Mouse (Mus musculus): ENCODE measurements at regions not wholly inside any gene's neighbourhood (a gene's known extent, or its start where the extent isn't known, plus 50 kb on each side); places are given as distances from the start of the nearest gene placed in this dataset.

- H3K9ac ChIP-seq (ENCODE audit: low read depth, poor library complexity, severe bottlenecking): no peak overlapping the region
- no peak overlapping the region for H3K4me3 ChIP-seq (ENCODE audit: low read depth, low read length)
- no peaks in the 10 kb centered on the region for H3K4me1 ChIP-seq (ENCODE audit: control insufficient read depth, insufficient read depth, low read length)
- H3K9me3 ChIP-seq (replicated peaks; ENCODE audit: control insufficient read depth, insufficient read depth, low read length, poor library complexity, severe bottlenecking): no peaks in the 10 kb centered on the region
- no peak overlapping the region for H3K27ac ChIP-seq (ENCODE audit: insufficient read depth, low read length)
- no peak for TF ChIP-seq POLR2A (IDR thresholded peaks at IDR 0.05; ENCODE audit: insufficient read depth, low read length)
- TF ChIP-seq CTCF (IDR thresholded peaks at IDR 0.05; ENCODE audit: low read depth, low read length): no peak
- TF ChIP-seq EP300 (IDR thresholded peaks at IDR 0.05; ENCODE audit: insufficient read depth, low read depth, low read length): no peak
- H3K36me3 ChIP-seq (ENCODE audit: control insufficient read depth, insufficient read depth, low read length, poor library complexity, severe bottlenecking): no peaks in the 10 kb centered on the region
- H3K27me3 ChIP-seq (ENCODE audit: control insufficient read depth, insufficient read depth, low read length, poor library complexity, severe bottlenecking): no peaks in the 10 kb centered on the region; the same call in 1 of the 2 replicates
Observed at GRCm38 (mm10) chr1:47511426-47511825, 618.8 kb upstream of the Slc39a10 start.

- Histone ChIP-seq H3K4me3 (ENCODE audit: low read depth, low read length) (no peak overlapping the region), H3K27me3 (ENCODE audit: control insufficient read depth, insufficient read depth, low read length, poor library complexity, severe bottlenecking) (no peaks in the 10 kb centered on the region; the same call in 1 of the 2 replicates), H3K27ac (ENCODE audit: insufficient read depth, low read length) (no peak overlapping the region), H3K9me3 (replicated peaks; ENCODE audit: control insufficient read depth, insufficient read depth, low read length, poor library complexity, severe bottlenecking) (no peaks in the 10 kb centered on the region), H3K36me3 (ENCODE audit: control insufficient read depth, insufficient read depth, low read length, poor library complexity, severe bottlenecking) (no peaks in the 10 kb centered on the region), H3K9ac (ENCODE audit: low read depth, poor library complexity, severe bottlenecking) (no peak overlapping the region), H3K4me1 (ENCODE audit: control insufficient read depth, insufficient read depth, low read length) (no peaks in the 10 kb centered on the region)
- TF ChIP-seq EP300 (IDR thresholded peaks at IDR 0.05; ENCODE audit: insufficient read depth, low read depth, low read length): no peak
- no peak for TF ChIP-seq POLR2A (IDR thresholded peaks at IDR 0.05; ENCODE audit: insufficient read depth, low read length)
- no peak for TF ChIP-seq CTCF (IDR thresholded peaks at IDR 0.05; ENCODE audit: low read depth, low read length)
Observed at GRCm38 (mm10) chr1:47507801-47508200, 615.1 kb upstream of the Slc39a10 start.

GRCm38 (mm10) chr1:47488581-47489204 lies 596.0 kb upstream of the Slc39a10 start:
- H3K9me3 ChIP-seq (replicated peaks; ENCODE audit: control insufficient read depth, insufficient read depth, low read length, poor library complexity, severe bottlenecking): no peaks in the 10 kb centered on the region
- H3K9ac ChIP-seq (ENCODE audit: low read depth, poor library complexity, severe bottlenecking): no peak overlapping the region
- H3K27ac ChIP-seq (ENCODE audit: insufficient read depth, low read length): no peak overlapping the region
- no peak overlapping the region for H3K4me3 ChIP-seq (ENCODE audit: low read depth, low read length)
- TF ChIP-seq POLR2A (IDR thresholded peaks at IDR 0.05; ENCODE audit: insufficient read depth, low read length) (no peak), CTCF (IDR thresholded peaks at IDR 0.05; ENCODE audit: low read depth, low read length) (no peak), EP300 (IDR thresholded peaks at IDR 0.05; ENCODE audit: insufficient read depth, low read depth, low read length) (no peak)
- H3K36me3 ChIP-seq (ENCODE audit: control insufficient read depth, insufficient read depth, low read length, poor library complexity, severe bottlenecking): no peaks in the 10 kb centered on the region
- no peaks in the 10 kb centered on the region for H3K4me1 ChIP-seq (ENCODE audit: control insufficient read depth, insufficient read depth, low read length)
- H3K27me3 ChIP-seq (ENCODE audit: control insufficient read depth, insufficient read depth, low read length, poor library complexity, severe bottlenecking): no peaks in the 10 kb centered on the region

GRCm38 (mm10) chr1:47486087-47486486 lies 593.4 kb upstream of the Slc39a10 start:
- H3K36me3 ChIP-seq (ENCODE audit: control insufficient read depth, insufficient read depth, low read length, poor library complexity, severe bottlenecking): no peaks in the 10 kb centered on the region
- no peaks in the 10 kb centered on the region for H3K9me3 ChIP-seq (replicated peaks; ENCODE audit: control insufficient read depth, insufficient read depth, low read length, poor library complexity, severe bottlenecking)
- H3K9ac ChIP-seq (ENCODE audit: low read depth, poor library complexity, severe bottlenecking): no peak overlapping the region
- H3K27me3 ChIP-seq (ENCODE audit: control insufficient read depth, insufficient read depth, low read length, poor library complexity, severe bottlenecking): no peaks in the 10 kb centered on the region
- H3K4me3 ChIP-seq (ENCODE audit: low read depth, low read length): no peak overlapping the region
- TF ChIP-seq EP300 (IDR thresholded peaks at IDR 0.05; ENCODE audit: insufficient read depth, low read depth, low read length) (no peak), POLR2A (IDR thresholded peaks at IDR 0.05; ENCODE audit: insufficient read depth, low read length) (no peak), CTCF (IDR thresholded peaks at IDR 0.05; ENCODE audit: low read depth, low read length) (no peak)
- no peak overlapping the region for H3K27ac ChIP-seq (ENCODE audit: insufficient read depth, low read length)
- no peaks in the 10 kb centered on the region for H3K4me1 ChIP-seq (ENCODE audit: control insufficient read depth, insufficient read depth, low read length)

GRCm38 (mm10) chr1:47479059-47479458 lies 586.4 kb upstream of the Slc39a10 start:
- Histone ChIP-seq H3K9me3 (replicated peaks; ENCODE audit: control insufficient read depth, insufficient read depth, low read length, poor library complexity, severe bottlenecking) (no peaks in the 10 kb centered on the region), H3K4me1 (ENCODE audit: control insufficient read depth, insufficient read depth, low read length) (no peaks in the 10 kb centered on the region), H3K27ac (ENCODE audit: insufficient read depth, low read length) (no peak overlapping the region), H3K9ac (ENCODE audit: low read depth, poor library complexity, severe bottlenecking) (no peak overlapping the region), H3K27me3 (ENCODE audit: control insufficient read depth, insufficient read depth, low read length, poor library complexity, severe bottlenecking) (no peaks in the 10 kb centered on the region), H3K36me3 (ENCODE audit: control insufficient read depth, insufficient read depth, low read length, poor library complexity, severe bottlenecking) (no peaks in the 10 kb centered on the region), H3K4me3 (ENCODE audit: low read depth, low read length) (no peak overlapping the region)
- TF ChIP-seq CTCF (IDR thresholded peaks at IDR 0.05; ENCODE audit: low read depth, low read length): no peak
- no peak for TF ChIP-seq EP300 (IDR thresholded peaks at IDR 0.05; ENCODE audit: insufficient read depth, low read depth, low read length)
- no peak for TF ChIP-seq POLR2A (IDR thresholded peaks at IDR 0.05; ENCODE audit: insufficient read depth, low read length)

GRCm38 (mm10) chr1:47466573-47467253 lies 574.1 kb upstream of the Slc39a10 start:
- Histone ChIP-seq H3K36me3 (ENCODE audit: control insufficient read depth, insufficient read depth, low read length, poor library complexity, severe bottlenecking) (no peaks in the 10 kb centered on the region), H3K27ac (ENCODE audit: insufficient read depth, low read length) (no peak overlapping the region), H3K9me3 (replicated peaks; ENCODE audit: control insufficient read depth, insufficient read depth, low read length, poor library complexity, severe bottlenecking) (no peaks in the 10 kb centered on the region), H3K4me3 (ENCODE audit: low read depth, low read length) (no peak overlapping the region), H3K27me3 (ENCODE audit: control insufficient read depth, insufficient read depth, low read length, poor library complexity, severe bottlenecking) (no peaks in the 10 kb centered on the region), H3K4me1 (ENCODE audit: control insufficient read depth, insufficient read depth, low read length) (no peaks in the 10 kb centered on the region), H3K9ac (ENCODE audit: low read depth, poor library complexity, severe bottlenecking) (no peak overlapping the region)
- no peak for TF ChIP-seq POLR2A (IDR thresholded peaks at IDR 0.05; ENCODE audit: insufficient read depth, low read length)
- TF ChIP-seq EP300 (IDR thresholded peaks at IDR 0.05; ENCODE audit: insufficient read depth, low read depth, low read length): no peak
- TF ChIP-seq CTCF (IDR thresholded peaks at IDR 0.05; ENCODE audit: low read depth, low read length): no peak

Measured in ES-Bruce4 (cell line).